ENCODE assay signal across 19 mouse cellular contexts in the genomic region with DNA sequence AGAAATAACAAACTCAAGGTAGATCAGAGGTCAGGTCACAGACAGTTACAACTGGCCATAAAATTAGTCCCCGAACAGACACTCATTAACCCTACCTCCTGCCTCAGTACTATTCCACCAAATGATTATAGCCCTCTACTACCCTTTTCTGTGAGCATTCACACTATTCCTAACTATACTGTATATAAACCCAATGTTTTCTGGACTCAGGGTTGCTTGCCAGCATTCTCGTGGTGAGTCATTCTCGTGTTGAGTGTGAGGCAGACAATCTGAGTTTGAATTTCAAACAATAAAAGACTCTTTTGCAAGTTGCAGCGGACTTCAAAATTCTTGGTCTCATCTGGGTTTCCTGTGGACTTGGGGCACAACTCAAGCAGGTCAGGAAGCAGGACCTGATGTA.
A peak's percentile ranks its signal among the peaks of the same experiment; 100 is the strongest.
DNase-seq lines count a peak whose midpoint lies in the region; ATAC-seq and TF ChIP-seq lines count a peak whose summit lies in the region.
"Had no signal": no experiment of that assay in that cellular context is flagged by ENCODE, and none has a peak within 500 bp of the region (broad histone marks: within the 10 kb centered on the region; RNA-seq: fewer than 3 reads in every experiment).

No protein-coding gene starts in this region.

- no peaks in the 10 kb centered on the region for H3K27me3 ChIP-seq in lung, postnatal 0 days (replicated peaks; ENCODE audit: insufficient read depth, low read length)
- no peaks in the 10 kb centered on the region for H3K27me3 ChIP-seq in myocyte (ENCODE audit: control insufficient read depth, insufficient read depth, insufficient read length)
- no peaks in the 10 kb centered on the region for H3K27me3 ChIP-seq in liver, embryonic 12.5 days (replicated peaks)
- H3K27me3 ChIP-seq: heart, embryonic 15.5 days; limb, embryonic 12.5 days had no signal

- no peak overlapping the region for H3ac ChIP-seq in myocyte (ENCODE audit: control insufficient read depth, insufficient read length)

- no peaks in the 10 kb centered on the region for H3K9me3 ChIP-seq in lung, postnatal 0 days (ENCODE audit: low read length)
- no peaks in the 10 kb centered on the region for H3K9me3 ChIP-seq in liver, embryonic 12.5 days (replicated peaks)
- H3K9me3 ChIP-seq: heart, embryonic 15.5 days; limb, embryonic 12.5 days; midbrain, embryonic 10.5 days had no signal

- TF ChIP-seq POLR2A in myocyte (IDR thresholded peaks at IDR 0.05; ENCODE audit: insufficient read length, low read depth), result no peak

- H3K27ac ChIP-seq in lung, postnatal 0 days (ENCODE audit: low read length), result peak overlapping the region; percentile 44; the same call in 1 of the 2 replicates
- H3K27ac ChIP-seq in liver, embryonic 12.5 days, result no peak overlapping the region
- H3K27ac ChIP-seq: gastrocnemius, adult 2 months; heart, embryonic 15.5 days; hindbrain, postnatal 0 days; limb, embryonic 12.5 days; liver, embryonic 14.5 days; midbrain, embryonic 10.5 days had no signal

- TF ChIP-seq EP300 in lung, postnatal 0 days (IDR thresholded peaks at IDR 0.05), result no peak

- WGBS in lung, postnatal 0 days, result 62% methylated on average over 4 of the region's 4 CpGs
- WGBS in liver, embryonic 12.5 days (ENCODE audit: insufficient replicate concordance), result 71% methylated on average over 4 of the region's 4 CpGs

- H3K9ac ChIP-seq in lung, postnatal 0 days (replicated peaks; ENCODE audit: low read depth), result no peak overlapping the region
- H3K9ac ChIP-seq in liver, embryonic 12.5 days, result no peak overlapping the region
- H3K9ac ChIP-seq: heart, embryonic 15.5 days; limb, embryonic 12.5 days; liver, embryonic 14.5 days had no signal

- H3K4me1 ChIP-seq in lung, postnatal 0 days (ENCODE audit: insufficient read depth, low read depth, low read length), result no peaks in the 10 kb centered on the region
- no peaks in the 10 kb centered on the region for H3K4me1 ChIP-seq in liver, embryonic 12.5 days
- H3K4me1 ChIP-seq: heart, embryonic 15.5 days; limb, embryonic 12.5 days; midbrain, embryonic 10.5 days had no signal

- no peaks in the 10 kb centered on the region for H3K36me3 ChIP-seq in lung, postnatal 0 days (ENCODE audit: insufficient read depth, low read length)
- H3K36me3 ChIP-seq in myocyte (ENCODE audit: control insufficient read depth, insufficient read depth), result no peaks in the 10 kb centered on the region
- H3K36me3 ChIP-seq in liver, embryonic 12.5 days, result no peaks in the 10 kb centered on the region
- H3K36me3 ChIP-seq: heart, embryonic 15.5 days; limb, embryonic 12.5 days; midbrain, embryonic 10.5 days had no signal

- peak; percentile 65 for ATAC-seq in frontal cortex, adult (ENCODE audit: low TSS enrichment)
- ATAC-seq in lung, postnatal 0 days, result peak; percentile 39
- ATAC-seq in erythroblast, adult 5-6 weeks (replicated peaks; ENCODE audit: low FRiP score, poor library complexity, severe bottlenecking), result no peak
- ATAC-seq in liver, embryonic 12.5 days, result no peak
- ATAC-seq: forebrain, embryonic 14.5 days; hindbrain, postnatal 0 days had no signal

- no peaks in the 10 kb centered on the region for H3K79me2 ChIP-seq in myocyte (ENCODE audit: control insufficient read depth, insufficient read depth)

- no peak for TF ChIP-seq CTCF in lung, postnatal 0 days (IDR thresholded peaks at IDR 0.05)

- no peak for DNase-seq in frontal cortex, postnatal 10 days (ENCODE audit: low spot score in 2 of 2)
- peak; percentile 43 for DNase-seq in lung, postnatal 0 days (ENCODE audit: low spot score)
- DNase-seq in lung, postnatal 25 days (ENCODE audit: low spot score), result no peak
- DNase-seq in NIH3T3 (ENCODE audit: low read depth), result peak; percentile 66
- DNase-seq: cerebellum, postnatal 25 days; gastrocnemius, adult 2 months; kidney, adult 11 months; kidney, postnatal 10 days; retina, postnatal 1 day had no signal

- no peak overlapping the region for H3K4me2 ChIP-seq in lung, postnatal 0 days (replicated peaks; ENCODE audit: low read depth, low read length)
- H3K4me2 ChIP-seq in myocyte (ENCODE audit: low read depth), result peak overlapping the region; percentile 47
- no peak overlapping the region for H3K4me2 ChIP-seq in liver, embryonic 12.5 days
- H3K4me2 ChIP-seq: heart, embryonic 15.5 days; limb, embryonic 12.5 days had no signal

- H3K4me3 ChIP-seq in lung, postnatal 0 days (ENCODE audit: low read depth, low read length), result no peak overlapping the region
- no peak overlapping the region for H3K4me3 ChIP-seq in myocyte
- no peak overlapping the region for H3K4me3 ChIP-seq in liver, embryonic 12.5 days
- H3K4me3 ChIP-seq: gastrocnemius, adult 2 months; heart, embryonic 15.5 days; limb, embryonic 12.5 days; midbrain, embryonic 10.5 days had no signal

TF ChIP-seq in myocyte, 11 proteins besides CTCF, POLR2A, EP300 and RAD21:
- TF ChIP-seq SRF (IDR thresholded peaks at IDR 0.05; ENCODE audit: control insufficient read depth, insufficient read length, low read depth), result no peak
- no peak for TF ChIP-seq TCF12 (IDR thresholded peaks at IDR 0.05; ENCODE audit: insufficient read depth, poor library complexity, severe bottlenecking)
- TF ChIP-seq MYOD1 (IDR thresholded peaks at IDR 0.05; ENCODE audit: control insufficient read depth in 1 of 3, insufficient read length in 2 of 3, low read depth in 2 of 3), result no peak
- no peak for TF ChIP-seq TCF3 (IDR thresholded peaks at IDR 0.05; ENCODE audit: insufficient read length, low read depth)
- no peak for TF ChIP-seq REST (IDR thresholded peaks at IDR 0.05; ENCODE audit: insufficient read depth, insufficient read length)
- TF ChIP-seq USF1 (IDR thresholded peaks at IDR 0.05; ENCODE audit: low read depth), result no peak
- no peak for TF ChIP-seq E2F4 (IDR thresholded peaks at IDR 0.05; ENCODE audit: insufficient read depth)
- TF ChIP-seq MYOG (IDR thresholded peaks at IDR 0.05; ENCODE audit: control insufficient read depth in 1 of 3, insufficient read depth in 1 of 3, insufficient read length in 2 of 3, low read depth in 2 of 3), result no peak
- no peak for TF ChIP-seq CEBPB (IDR thresholded peaks at IDR 0.05; ENCODE audit: insufficient read depth, poor library complexity, severe bottlenecking)
- TF ChIP-seq POLR2AphosphoS2 (IDR thresholded peaks at IDR 0.05; ENCODE audit: insufficient read length, low read depth), result no peak
- TF ChIP-seq MAX (IDR thresholded peaks at IDR 0.05; ENCODE audit: low read depth), result no peak
TF ChIP-seq in myocyte: peak in this region for 0.

Comparison
In these comparisons a context has a peak if more than half of its experiments do, and no peak if none do; other contexts are left out.
1. DNase-seq: peak in lung, postnatal 0 days (single experiment) and NIH3T3 (single experiment); none in frontal cortex, postnatal 10 days (0 of 2) and lung, postnatal 25 days (single experiment).
2. ATAC-seq: peak in frontal cortex, adult (single experiment) and lung, postnatal 0 days (single experiment); none in erythroblast, adult 5-6 weeks (single experiment) and liver, embryonic 12.5 days (single experiment).